Mouse (Mus musculus) G1E-ER4 (cell line): ENCODE results near the gene Mlf2. TPM values are rescaled to one million over a fixed set of nuclear protein-coding genes. Genes with fewer than 3 reads are reported as not detected.

Experiments
- GATA1 ChIP-seq: IDR thresholded peaks from one replicate; pipeline ENCODE4 v1.8.0; 2012; ENCODE audit warnings: low read length, inconsistent platforms
- polyA plus RNA-seq: library from polyadenylated mRNA; stranded (reverse); fragments of >175 nt; gene quantifications from 2 replicates; pipeline ENCODE4 v1.2.3, GENCODE M21; 2012

The Mlf2 gene
- polyA plus RNA-seq, 1 experiment = 363 TPM

- TF ChIP-seq GATA1 = no peak
Measured at GRCm38 (mm10) chr6:124955212-124955611, 24.0 kb downstream of the Mlf2 start.

DNA sequence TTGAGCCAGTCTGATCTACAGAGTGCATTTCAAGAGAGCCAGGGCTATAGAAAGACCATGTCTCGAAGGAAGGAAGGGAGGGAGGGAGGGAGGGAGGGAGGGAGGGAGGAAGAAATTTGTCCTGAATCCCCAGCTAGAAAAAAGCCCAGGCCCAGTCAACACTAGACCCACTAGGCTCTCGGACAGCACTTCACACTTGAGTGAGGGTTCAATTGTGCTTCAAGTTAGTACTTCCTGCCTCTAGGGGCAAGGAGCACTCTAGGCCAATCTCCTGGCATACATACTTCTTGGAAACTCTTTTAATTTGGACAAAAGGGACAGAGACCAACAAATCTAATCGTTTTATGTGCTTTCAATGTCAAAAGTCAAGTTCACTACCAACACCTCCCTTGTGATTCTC lies 26.9 kb downstream of the Mlf2 start:
- no peak for TF ChIP-seq GATA1

- no peak for TF ChIP-seq GATA1
Measured at GRCm38 (mm10) chr6:124959960-124960359, 28.8 kb downstream of the Mlf2 start.

DNA sequence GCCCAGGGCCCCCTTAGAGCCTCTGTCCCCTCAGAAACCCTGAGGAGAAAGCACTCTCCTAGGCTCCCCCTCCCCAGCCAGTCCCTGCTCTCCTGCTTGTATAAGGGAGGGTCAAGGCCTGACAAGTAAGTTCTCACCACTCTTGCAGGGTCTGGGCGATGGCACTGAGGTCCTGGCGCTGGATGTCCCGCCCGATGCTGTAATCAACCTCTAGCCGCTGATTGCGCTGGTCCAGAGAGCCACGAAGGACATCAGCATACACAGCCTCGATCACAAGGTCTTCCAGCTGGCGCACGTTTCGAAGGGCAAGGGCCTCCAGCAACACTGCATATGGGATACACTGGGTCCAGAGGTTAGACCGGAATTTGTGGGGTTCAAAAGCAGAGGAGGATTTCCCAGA lies 29.8 kb downstream of the Mlf2 start:
- no peak for TF ChIP-seq GATA1

GRCm38 (mm10) chr6:124964638-124965037 lies 33.5 kb downstream of the Mlf2 start:
- TF ChIP-seq GATA1 = no peak

GRCm38 (mm10) chr6:124965088-124965719 lies 34.0 kb downstream of the Mlf2 start, which contains the start of gene Cops7a:
TSS of gene Cops7a (minus strand) at chr6:124965538.
- no peak for TF ChIP-seq GATA1

DNA sequence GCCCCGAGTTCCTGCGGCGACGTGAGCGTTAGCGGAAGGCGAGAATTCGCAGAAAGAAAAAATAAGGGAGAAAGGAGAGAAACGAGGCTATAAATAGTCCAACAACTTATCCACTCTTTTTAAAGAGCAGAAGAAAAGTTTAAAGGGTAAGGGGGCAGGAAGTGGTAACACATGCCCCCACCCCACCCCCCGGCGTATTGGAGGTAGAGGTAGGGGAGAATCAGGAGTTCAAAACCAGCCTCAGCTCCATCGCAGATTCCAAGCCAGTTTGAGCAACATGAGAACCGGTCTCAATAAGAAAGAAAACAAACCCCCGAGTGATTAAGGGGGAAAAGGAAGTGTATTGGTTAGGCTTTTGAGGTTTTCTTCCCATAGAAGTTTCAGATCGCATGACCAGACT lies 34.6 kb downstream of the Mlf2 start:
- no peak for TF ChIP-seq GATA1

GRCm38 (mm10) chr6:124966466-124967118 lies 35.4 kb downstream of the Mlf2 start:
- TF ChIP-seq GATA1 = no peak

DNA sequence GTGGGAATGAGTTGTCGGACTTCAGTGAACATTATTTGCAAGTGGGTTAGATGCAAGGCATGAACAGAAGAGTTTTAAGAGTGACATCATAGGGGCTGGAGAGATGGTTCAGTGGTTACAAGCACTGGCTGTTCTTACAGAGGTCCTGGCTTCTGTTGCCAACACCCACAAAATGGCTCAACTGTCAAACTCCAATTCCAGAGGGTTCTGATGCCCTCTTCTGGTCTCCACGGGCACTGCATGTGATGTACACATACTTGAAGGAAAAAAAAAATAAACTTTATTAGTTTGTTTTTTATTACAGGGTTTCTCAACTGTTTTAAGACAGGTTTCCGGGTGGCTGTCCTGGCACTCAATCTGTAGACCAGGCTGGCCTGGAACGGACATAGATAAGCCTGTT lies 36.6 kb downstream of the Mlf2 start:
- TF ChIP-seq GATA1 = no peak

Other genes starting within 250 kb of the Mlf2 start
- gene Emg1, start 219.2 kb upstream of the Mlf2 start, polyA plus RNA-seq = 252 and 358 TPM in 2 replicates
- 491 and 631 TPM in 2 replicates for gene Phb2, start 219.1 kb upstream of the Mlf2 start, polyA plus RNA-seq
- gene Ptpn6, start 192.7 kb upstream of the Mlf2 start, polyA plus RNA-seq = 25.0 and 55.5 TPM in 2 replicates
- gene Grcc10, start 190.0 kb upstream of the Mlf2 start, polyA plus RNA-seq = 18.3 and 24.3 TPM in 2 replicates
- 1.7 and 2.3 TPM in 2 replicates for gene Gm45234, start 175.4 kb upstream of the Mlf2 start, polyA plus RNA-seq
- gene Atn1, start 174.9 kb upstream of the Mlf2 start, polyA plus RNA-seq = 58.0 and 62.7 TPM in 2 replicates
- gene Eno2, start 161.7 kb upstream of the Mlf2 start, polyA plus RNA-seq = not detected in 2 replicates
- gene Lrrc23, start 151.7 kb upstream of the Mlf2 start, polyA plus RNA-seq = not detected in 2 replicates
- 10.8 and 11.7 TPM in 2 replicates for gene Spsb2, start 122.7 kb upstream of the Mlf2 start, polyA plus RNA-seq
- gene Tpi1, start 117.1 kb upstream of the Mlf2 start, polyA plus RNA-seq = 388 and 516 TPM in 2 replicates
- gene Usp5, start 101.9 kb upstream of the Mlf2 start, polyA plus RNA-seq = 54.8 and 73.3 TPM in 2 replicates
- gene Cdca3, start 101.8 kb upstream of the Mlf2 start, polyA plus RNA-seq = 64.7 and 82.9 TPM in 2 replicates
- gene Gnb3, start 91.1 kb upstream of the Mlf2 start, polyA plus RNA-seq = not detected in 2 replicates
- gene P3h3, start 73.6 kb upstream of the Mlf2 start, polyA plus RNA-seq = not detected in 2 replicates
- gene Gpr162, start 67.4 kb upstream of the Mlf2 start, polyA plus RNA-seq = not detected in 2 replicates
- not detected in 2 replicates for gene Cd4, start 43.2 kb upstream of the Mlf2 start, polyA plus RNA-seq
- gene Lag3, start 19.7 kb upstream of the Mlf2 start, polyA plus RNA-seq = not detected in 2 replicates
- 116 and 155 TPM in 2 replicates for gene Ptms, start 11.3 kb upstream of the Mlf2 start, polyA plus RNA-seq
- gene Cops7a, start 34.2 kb downstream of the Mlf2 start, polyA plus RNA-seq = 93.0 and 105 TPM in 2 replicates
- gene Pianp, start 65.3 kb downstream of the Mlf2 start, polyA plus RNA-seq = not detected in 2 replicates
- 59.3 and 76.3 TPM in 2 replicates for gene Zfp384, start 77.8 kb downstream of the Mlf2 start, polyA plus RNA-seq
- gene Ing4, start 108.4 kb downstream of the Mlf2 start, polyA plus RNA-seq = 15.9 and 16.1 TPM in 2 replicates
- 3.0 and 4.4 TPM in 2 replicates for gene Acrbp, start 118.3 kb downstream of the Mlf2 start, polyA plus RNA-seq
- gene Lpar5, start 136.5 kb downstream of the Mlf2 start, polyA plus RNA-seq = 0.81 and 1.7 TPM in 2 replicates
- gene Chd4, start 164.6 kb downstream of the Mlf2 start, polyA plus RNA-seq = 194 and 228 TPM in 2 replicates
- 49.3 and 104 TPM in 2 replicates for gene Nop2, start 200.5 kb downstream of the Mlf2 start, polyA plus RNA-seq
- gene Iffo1, start 213.9 kb downstream of the Mlf2 start, polyA plus RNA-seq = 23.6 and 29.7 TPM in 2 replicates
- 12,939 and 20,956 TPM in 2 replicates for gene Gapdh, start 235.1 kb downstream of the Mlf2 start, polyA plus RNA-seq